Mouse (Mus musculus) neural tube, embryonic 13.5 days (tissue): ENCODE results near the gene Hoxc9. TPM values are rescaled to one million over a fixed set of nuclear protein-coding genes. Genes with fewer than 3 reads are reported as not detected.
A peak's percentile ranks its signal among the peaks of the same experiment; 100 is the strongest.

Experiments
- ATAC-seq: fragments of 200-750 bp; cut with Nextera tagmentation; 2 replicates; pipeline ENCODE4 v1.8.0; 2017; ENCODE audit warnings: low read depth, mild to moderate bottlenecking, moderate TSS enrichment, moderate library complexity
- H3K27ac ChIP-seq: fragments of 300-500 bp; sonication (generic); replicated peaks from 2 replicates; pipeline ENCODE4 v1.5.1; 2015; ENCODE audit warnings: moderate library complexity, mild to moderate bottlenecking, inconsistent platforms
- H3K27me3 ChIP-seq: fragments of 300-500 bp; sonication (generic); 2 replicates; pipeline ENCODE4 v1.6.1; 2015; ENCODE audit warnings: mild to moderate bottlenecking, inconsistent platforms
- H3K36me3 ChIP-seq: fragments of 300-500 bp; sonication (generic); 2 replicates; pipeline ENCODE4 v1.6.1; 2015; ENCODE audit warnings: mild to moderate bottlenecking, inconsistent platforms
- H3K4me1 ChIP-seq: fragments of 300-500 bp; sonication (generic); replicated peaks from 2 replicates; pipeline ENCODE4 v1.6.1; 2015; ENCODE audit warnings: inconsistent platforms
- H3K4me2 ChIP-seq: fragments of 300-500 bp; sonication (generic); 2 replicates; pipeline ENCODE4 v1.6.1; 2015; ENCODE audit warnings: inconsistent platforms, mild to moderate bottlenecking, moderate library complexity
- H3K4me3 ChIP-seq: fragments of 300-500 bp; sonication (generic); 2 replicates; pipeline ENCODE4 v1.5.1; 2015; ENCODE audit warnings: mild to moderate bottlenecking, inconsistent platforms
- H3K9ac ChIP-seq: fragments of 300-500 bp; sonication (generic); 2 replicates; pipeline ENCODE4 v1.6.1; 2015; ENCODE audit warnings: moderate library complexity, mild to moderate bottlenecking, inconsistent platforms
- H3K9me3 ChIP-seq: fragments of 300-500 bp; sonication (generic); 2 replicates; pipeline ENCODE4 v1.6.1; 2016; ENCODE audit warnings: inconsistent platforms
- WGBS: fragments of 180-500 bp; shearing (Covaris S2); methylation state at CpG from one replicate; pipeline ENCODE4 v1.1.7; 2015; 5-methylcytosine and 5-hydroxymethylcytosine counted together
- polyA plus RNA-seq: library from polyadenylated mRNA; unstranded; fragments of >200 nt; fragmentation: Nextera tagmentation; extraction: Ambion mirVana; gene quantifications from 2 replicates; pipeline ENCODE4 v1.2.1, GENCODE M21; 2015

The Hoxc9 gene
- polyA plus RNA-seq, 1 experiment from 2014 or later, result 43.4 TPM

DNA sequence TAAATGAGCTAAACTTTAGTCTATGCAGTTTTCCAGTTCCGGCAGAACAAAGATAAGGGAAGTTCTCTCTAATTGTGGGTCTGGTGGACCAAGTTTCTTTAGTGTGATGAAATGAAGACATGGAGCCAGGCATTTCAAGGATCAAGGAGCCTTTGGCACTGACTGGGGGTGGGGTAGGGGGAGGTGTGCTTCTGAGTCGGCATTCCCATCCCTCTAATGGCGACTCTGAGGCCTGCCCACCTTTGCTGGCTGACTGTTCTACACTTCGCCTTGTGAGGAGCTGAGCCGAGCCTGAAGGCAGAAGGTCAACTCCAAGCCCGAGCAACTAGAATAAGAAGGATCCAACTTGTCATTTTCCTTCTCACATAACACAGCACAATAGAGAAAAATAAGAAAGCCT is 14.5 kb upstream of the Hoxc9 start:
- peak overlapping the region; percentile 52 for H3K27ac ChIP-seq
- no peaks in the 10 kb centered on the region for H3K36me3 ChIP-seq
- H3K4me3 ChIP-seq, result peak overlapping the region; percentile 23
- H3K9ac ChIP-seq, result peak overlapping the region; percentile 57
- under 1% methylated on average over 6 of the region's 6 CpGs for WGBS
- peaks cover 96% of the 10 kb centered on the region for H3K27me3 ChIP-seq
- ATAC-seq, result no peak
- H3K4me1 ChIP-seq, result peaks cover 23% of the 10 kb centered on the region
- no peaks in the 10 kb centered on the region for H3K9me3 ChIP-seq
- H3K4me2 ChIP-seq, result peak overlapping the region; percentile 47

DNA sequence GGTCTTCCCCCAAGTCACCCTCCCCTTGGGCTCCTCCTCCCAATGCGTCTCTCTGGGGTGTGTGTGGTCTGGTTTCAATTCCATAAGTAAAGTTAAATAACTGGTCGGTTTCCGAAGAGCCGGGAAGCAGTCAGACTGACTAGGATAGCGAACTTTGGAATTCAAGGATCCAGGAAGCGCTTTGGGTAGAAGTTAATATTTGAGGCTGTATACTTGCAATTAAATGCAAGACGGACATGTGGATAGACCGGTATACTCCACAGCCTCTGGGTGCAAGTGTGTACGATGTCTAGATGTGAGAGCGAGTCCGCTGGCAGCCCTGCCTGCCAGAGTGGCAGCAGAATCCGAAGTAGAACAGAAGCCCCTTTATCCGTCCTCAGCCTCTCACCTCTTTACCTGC is 13.7 kb upstream of the Hoxc9 start:
- no peaks in the 10 kb centered on the region for H3K36me3 ChIP-seq
- H3K9me3 ChIP-seq, result no peaks in the 10 kb centered on the region
- H3K9ac ChIP-seq, result peak overlapping the region; percentile 75
- H3K27ac ChIP-seq, result peak overlapping the region; percentile 75
- peak overlapping the region; percentile 91 for H3K4me2 ChIP-seq
- peaks cover 96% of the 10 kb centered on the region for H3K27me3 ChIP-seq
- WGBS, result 2% methylated on average over 13 of the region's 13 CpGs
- peak overlapping the region; percentile 90 for H3K4me3 ChIP-seq
- no peak for ATAC-seq
- peaks cover 31% of the 10 kb centered on the region for H3K4me1 ChIP-seq

DNA sequence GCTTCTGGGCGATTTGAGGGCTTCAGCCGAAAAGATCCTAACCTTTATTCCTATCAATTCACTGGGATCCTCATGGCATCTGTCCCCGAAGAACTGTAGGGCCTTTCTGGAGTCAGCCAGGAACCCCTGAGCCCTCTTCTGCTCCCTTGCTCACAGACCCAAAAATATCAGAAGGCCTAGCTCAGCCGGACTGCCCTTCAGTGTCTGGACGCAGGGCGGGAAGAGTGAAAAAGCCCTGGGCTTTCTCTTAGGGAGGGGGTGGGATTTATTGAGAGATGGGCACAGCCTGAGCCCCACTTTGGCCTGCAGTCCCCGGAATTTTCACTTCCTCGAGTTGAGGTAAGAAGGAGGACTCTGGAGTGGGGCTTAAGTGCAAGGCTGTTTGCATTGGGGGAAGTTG is 13.0 kb upstream of the Hoxc9 start:
- Histone ChIP-seq H3K4me3 (peak overlapping the region; percentile 90), H3K4me2 (peak overlapping the region; percentile 91)

DNA sequence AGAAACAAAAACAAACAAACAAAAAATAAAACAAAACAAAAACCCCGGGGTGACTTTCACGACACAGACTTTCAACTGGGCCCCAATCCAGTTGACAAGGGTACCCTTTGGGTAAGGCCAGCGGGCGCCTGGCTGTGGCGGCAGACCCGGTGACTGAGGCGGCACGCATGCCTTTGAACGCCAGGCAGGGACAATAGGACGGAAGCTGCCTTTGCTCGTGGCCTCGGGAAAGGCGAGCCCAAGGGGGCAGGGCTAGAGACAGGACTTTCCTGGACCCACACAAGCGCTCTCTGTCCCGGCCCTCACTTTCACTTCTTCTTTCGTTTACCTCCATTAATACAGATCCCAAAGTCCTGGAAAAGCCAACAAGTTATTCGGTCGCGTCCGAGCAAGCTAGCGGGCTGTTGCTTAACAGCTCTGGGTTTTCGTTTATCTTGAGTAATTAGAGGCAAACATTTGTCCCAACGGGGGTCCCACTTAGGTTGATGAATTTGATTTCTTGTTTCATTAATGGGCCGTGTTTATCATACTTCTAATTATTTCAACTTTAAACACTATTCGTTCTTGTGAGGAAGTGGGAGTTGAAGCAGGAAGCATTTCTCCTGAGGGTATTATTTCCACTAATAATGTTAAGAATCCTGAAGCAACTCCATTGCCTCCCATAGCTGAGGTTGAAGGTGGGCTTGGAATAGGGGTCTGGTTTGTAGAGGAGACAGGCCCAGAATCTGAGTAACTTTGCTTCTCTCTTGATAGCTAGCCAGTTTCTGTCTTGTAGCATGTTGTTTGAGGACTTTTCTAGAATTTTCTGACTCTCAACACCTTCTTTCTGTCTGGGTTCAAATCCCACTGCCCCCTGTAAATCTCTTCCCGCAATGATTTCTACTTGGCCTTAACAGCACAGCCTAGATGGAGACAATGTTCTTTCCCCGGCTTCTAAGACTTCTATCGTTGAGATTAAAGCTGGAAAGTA is 12.3 kb upstream of the Hoxc9 start:
- peak overlapping the region; percentile 91 for H3K4me2 ChIP-seq
- H3K4me3 ChIP-seq, result peak overlapping the region; percentile 90
- peak overlapping the region; percentile 75 for H3K27ac ChIP-seq
- WGBS, result 2% methylated on average over 28 of the region's 28 CpGs
- peaks cover 93% of the 10 kb centered on the region for H3K27me3 ChIP-seq
- H3K36me3 ChIP-seq, result no peaks in the 10 kb centered on the region
- no peaks in the 10 kb centered on the region for H3K9me3 ChIP-seq
- peaks cover 31% of the 10 kb centered on the region for H3K4me1 ChIP-seq
- no peak for ATAC-seq
- peak overlapping the region; percentile 75 for H3K9ac ChIP-seq

More for the DNA sequence above, 13.0 kb upstream of the Hoxc9 start:
- peak overlapping the region; percentile 75 for H3K9ac ChIP-seq
- no peak for ATAC-seq
- peaks cover 31% of the 10 kb centered on the region for H3K4me1 ChIP-seq
- H3K27ac ChIP-seq, result peak overlapping the region; percentile 75
- peaks cover 94% of the 10 kb centered on the region for H3K27me3 ChIP-seq
- H3K9me3 ChIP-seq, result no peaks in the 10 kb centered on the region
- H3K36me3 ChIP-seq, result no peaks in the 10 kb centered on the region
- 4% methylated on average over 8 of the region's 8 CpGs for WGBS

DNA sequence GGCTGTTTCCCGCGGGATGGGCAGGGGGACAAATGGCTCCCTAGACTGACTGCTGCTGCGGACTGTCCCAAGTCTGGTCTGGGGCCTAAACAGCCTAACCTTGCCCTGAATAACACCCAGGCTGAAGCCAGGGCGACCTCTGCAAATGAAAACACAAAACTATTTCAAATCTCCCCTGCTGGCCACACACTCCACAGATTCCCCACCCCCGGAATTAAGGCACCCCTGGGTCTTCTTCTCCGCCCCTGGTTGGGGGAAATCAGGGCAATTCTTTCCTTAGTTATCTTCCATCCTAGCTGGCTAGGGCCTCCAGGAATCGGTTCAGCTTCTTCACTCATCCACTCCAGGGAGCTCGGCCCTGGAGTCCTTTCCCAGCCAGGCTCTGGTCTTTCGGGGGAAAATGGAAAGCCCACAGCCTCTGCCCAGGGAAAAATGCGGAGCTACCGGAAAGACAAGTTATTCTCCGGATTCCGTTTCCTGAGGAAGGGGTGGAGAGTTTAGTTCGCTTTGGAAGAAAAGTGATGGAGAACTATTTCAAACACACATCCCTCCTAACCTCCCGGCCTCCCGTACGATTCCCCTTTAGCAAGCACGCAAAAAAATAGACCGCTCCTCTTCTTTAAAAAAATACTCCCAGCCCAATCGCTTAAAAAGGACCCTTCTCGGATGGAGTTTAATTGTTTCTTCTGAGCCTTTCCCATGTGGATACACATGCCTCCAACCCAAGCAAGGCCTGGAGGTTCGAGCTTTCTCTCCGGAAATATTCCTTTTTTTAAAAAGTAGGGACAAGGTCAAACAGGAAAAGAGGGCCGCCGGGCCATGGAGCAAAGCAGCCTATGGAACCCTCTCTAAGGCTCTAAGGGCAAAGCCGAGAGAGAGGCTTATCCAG is 11.0 kb upstream of the Hoxc9 start:
- Histone ChIP-seq H3K27ac (peak overlapping the region; percentile 75), H3K9ac (peak overlapping the region; percentile 75), H3K9me3 (no peaks in the 10 kb centered on the region), H3K36me3 (no peaks in the 10 kb centered on the region), H3K27me3 (peaks cover 95% of the 10 kb centered on the region), H3K4me3 (peak overlapping the region; percentile 90), H3K4me1 (peaks cover 30% of the 10 kb centered on the region), H3K4me2 (peak overlapping the region; percentile 91)
- ATAC-seq, result no peak
- 10% methylated on average over 26 of the region's 26 CpGs for WGBS

DNA sequence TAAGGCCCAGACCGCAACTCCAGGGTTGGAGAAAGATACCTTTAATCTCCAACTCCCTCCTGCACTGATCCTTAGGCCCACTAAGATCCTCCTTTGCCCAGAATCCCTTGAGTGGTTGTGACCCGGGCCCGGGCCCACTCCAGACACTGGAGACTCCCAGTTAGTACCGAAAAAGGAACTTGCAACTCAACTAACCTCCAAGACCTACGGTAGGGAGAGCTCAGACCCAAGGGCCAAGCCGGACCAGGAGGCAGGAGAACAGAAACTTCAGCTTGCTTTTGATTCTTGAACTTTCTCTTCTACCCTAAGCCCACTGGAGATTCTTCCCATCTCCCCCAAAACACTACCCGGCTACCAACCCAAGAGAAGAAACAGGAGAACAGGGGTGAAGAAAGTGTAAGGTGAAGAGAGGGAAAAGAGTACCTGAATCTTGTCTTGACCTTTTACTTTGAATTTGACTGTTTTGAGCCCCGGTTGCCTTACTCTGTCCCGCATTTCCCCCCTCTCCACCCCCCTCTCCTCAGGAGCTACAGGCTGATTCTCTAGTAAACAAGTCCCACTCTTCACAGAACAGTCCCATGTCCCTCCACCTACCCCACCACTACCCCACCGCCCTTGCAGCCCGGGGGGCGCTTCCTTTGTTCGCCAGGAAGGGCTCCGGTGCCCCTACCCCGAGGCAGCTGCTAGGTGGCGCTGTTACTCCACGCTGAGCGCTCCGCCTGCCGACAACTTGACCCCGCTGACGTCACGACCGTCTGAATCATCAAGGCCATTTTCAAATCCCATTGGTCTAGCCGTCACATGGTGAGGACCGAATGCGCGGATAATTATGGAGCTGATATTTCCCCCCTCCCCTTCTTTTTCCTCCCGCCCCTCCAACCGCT is 10.1 kb upstream of the Hoxc9 start:
- Histone ChIP-seq H3K9ac (peak overlapping the region; percentile 100), H3K27me3 (peaks cover 92% of the 10 kb centered on the region)
- ATAC-seq, result peak; percentile 90

DNA sequence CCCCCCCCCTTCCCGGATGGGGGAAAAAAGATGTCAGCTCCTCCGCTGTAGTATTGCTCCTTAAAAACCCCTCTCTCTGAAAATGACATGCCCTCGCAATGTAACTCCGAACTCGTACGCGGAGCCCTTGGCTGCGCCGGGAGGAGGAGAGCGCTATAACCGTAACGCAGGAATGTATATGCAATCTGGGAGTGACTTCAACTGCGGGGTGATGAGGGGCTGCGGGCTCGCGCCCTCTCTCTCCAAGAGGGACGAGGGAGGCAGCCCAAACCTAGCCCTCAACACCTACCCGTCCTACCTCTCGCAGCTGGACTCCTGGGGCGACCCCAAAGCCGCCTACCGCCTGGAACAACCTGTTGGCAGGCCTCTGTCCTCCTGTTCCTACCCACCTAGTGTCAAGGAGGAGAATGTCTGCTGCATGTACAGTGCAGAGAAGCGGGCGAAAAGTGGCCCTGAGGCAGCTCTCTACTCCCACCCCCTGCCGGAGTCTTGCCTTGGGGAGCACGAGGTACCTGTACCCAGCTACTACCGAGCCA is 9.4 kb upstream of the Hoxc9 start, which contains the start of gene Hoxc10:
Hoxc10 (plus strand) TSS at position 21 of the 536 bp plus-strand sequence.
- ATAC-seq, result peak; percentile 71
- peak within 1 kb of the TSS; percentile 88 for H3K27ac ChIP-seq
- peaks cover 42% of the 10 kb centered on the region for H3K4me1 ChIP-seq
- peak within 1 kb of the TSS; percentile 91 for H3K4me2 ChIP-seq
- H3K9ac ChIP-seq, result peak within 1 kb of the TSS; percentile 100
- peak within 1 kb of the TSS; percentile 90 for H3K4me3 ChIP-seq
- H3K9me3 ChIP-seq, result no peaks in the 10 kb centered on the region
- H3K36me3 ChIP-seq, result no peaks in the 10 kb centered on the region
- H3K27me3 ChIP-seq, result peaks cover 89% of the 10 kb centered on the region
- WGBS, result 2% methylated on average over 27 of the region's 27 CpGs

More for the DNA sequence above, 10.1 kb upstream of the Hoxc9 start:
- Histone ChIP-seq H3K27ac (peak overlapping the region; percentile 88), H3K9me3 (no peaks in the 10 kb centered on the region), H3K4me3 (peak overlapping the region; percentile 90), H3K36me3 (no peaks in the 10 kb centered on the region), H3K4me1 (peaks cover 38% of the 10 kb centered on the region), H3K4me2 (peak overlapping the region; percentile 91)
- 3% methylated on average over 30 of the region's 30 CpGs for WGBS

DNA sequence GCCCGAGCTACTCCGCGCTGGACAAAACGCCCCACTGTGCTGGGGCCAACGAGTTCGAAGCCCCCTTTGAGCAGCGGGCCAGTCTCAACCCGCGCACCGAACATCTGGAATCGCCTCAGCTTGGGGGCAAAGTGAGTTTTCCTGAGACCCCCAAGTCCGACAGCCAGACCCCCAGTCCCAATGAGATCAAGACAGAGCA is 9.0 kb upstream of the Hoxc9 start, which contains the start of gene Hoxc5:
Hoxc5 (plus strand) TSS at position 132 of the 199 bp plus-strand sequence.
- Histone ChIP-seq H3K9me3 (no peaks in the 10 kb centered on the region), H3K27me3 (peaks cover 88% of the 10 kb centered on the region), H3K36me3 (no peaks in the 10 kb centered on the region), H3K4me3 (peak within 1 kb of the TSS; percentile 90), H3K4me2 (peak within 1 kb of the TSS; percentile 91), H3K9ac (peak within 1 kb of the TSS; percentile 100), H3K27ac (peak within 1 kb of the TSS; percentile 88), H3K4me1 (peaks cover 42% of the 10 kb centered on the region)
- no peak for ATAC-seq
- WGBS, result under 1% methylated on average over 12 of the region's 12 CpGs

DNA sequence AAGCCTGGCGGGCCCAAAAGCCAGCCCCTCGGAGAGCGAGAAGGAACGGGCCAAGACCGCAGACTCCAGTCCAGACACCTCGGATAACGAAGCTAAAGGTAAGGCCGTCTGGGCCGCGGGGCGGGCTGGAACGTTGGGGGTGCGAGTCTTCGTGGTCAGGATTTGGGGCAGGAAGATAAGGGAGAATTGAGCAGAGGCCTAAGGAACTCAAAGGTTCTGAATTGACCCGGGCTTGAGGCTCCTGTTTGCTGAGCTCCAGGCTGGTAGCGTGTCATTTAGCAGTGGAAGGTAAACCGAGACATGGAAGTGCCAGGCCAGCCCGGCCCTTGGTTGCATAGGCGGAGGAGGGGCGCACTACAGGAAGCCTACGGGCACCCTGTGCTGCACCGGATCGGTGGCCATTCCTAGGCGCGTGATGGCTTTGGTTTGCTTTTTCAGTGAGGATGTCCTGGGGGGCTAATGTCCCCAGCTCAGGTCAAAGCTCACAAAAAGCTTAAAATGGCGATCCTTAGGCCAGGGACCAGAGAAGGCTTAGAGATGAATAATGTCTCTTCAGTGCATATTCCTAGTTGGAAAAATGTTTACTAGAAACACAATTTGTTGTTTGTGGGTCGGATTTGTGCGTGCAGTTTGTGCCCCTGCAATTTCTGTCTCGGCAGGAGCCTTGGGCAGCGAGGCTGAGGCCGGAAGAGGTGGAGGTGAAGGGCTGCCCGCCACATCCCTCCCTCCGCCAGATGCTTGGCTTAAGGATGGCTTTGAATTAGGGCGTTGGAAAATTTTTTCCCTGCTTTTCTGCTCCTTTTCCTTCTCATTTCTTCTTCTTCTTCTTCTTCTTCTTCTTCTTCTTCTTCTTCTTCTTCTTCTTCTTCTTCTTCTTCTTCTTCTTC is 8.5 kb upstream of the Hoxc9 start:
- peak overlapping the region; percentile 90 for H3K4me3 ChIP-seq
- no peak for ATAC-seq
- H3K9me3 ChIP-seq, result no peaks in the 10 kb centered on the region
- H3K4me2 ChIP-seq, result peak overlapping the region; percentile 91
- H3K36me3 ChIP-seq, result no peaks in the 10 kb centered on the region
- 4% methylated on average over 34 of the region's 34 CpGs for WGBS
- peak overlapping the region; percentile 88 for H3K27ac ChIP-seq
- H3K9ac ChIP-seq, result peak overlapping the region; percentile 100
- H3K27me3 ChIP-seq, result peaks cover 83% of the 10 kb centered on the region
- peaks cover 42% of the 10 kb centered on the region for H3K4me1 ChIP-seq

DNA sequence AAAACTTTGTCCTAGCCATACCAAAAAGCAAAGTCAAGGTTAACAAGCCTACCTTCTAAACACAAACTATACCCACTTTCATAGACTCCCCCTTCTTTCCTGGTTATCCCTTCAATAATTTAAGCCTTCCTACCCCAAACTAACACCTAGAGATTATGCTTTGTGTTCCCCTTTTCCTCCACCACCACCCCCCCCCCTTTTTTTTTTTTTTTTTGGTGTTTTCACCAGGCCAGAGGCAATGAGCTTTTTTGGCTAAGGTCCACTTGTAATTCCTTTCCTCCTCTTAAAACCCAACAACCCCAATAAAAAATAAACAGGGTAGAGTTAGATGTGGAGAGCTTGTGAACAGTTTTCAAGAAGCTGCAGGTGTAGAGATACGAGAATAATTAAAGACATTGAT is 6.9 kb upstream of the Hoxc9 start:
- 31% methylated on average over 1 of the region's 1 CpGs for WGBS
- H3K4me3 ChIP-seq, result peak overlapping the region; percentile 90
- no peak overlapping the region for H3K27ac ChIP-seq
- peak overlapping the region; percentile 91 for H3K4me2 ChIP-seq
- H3K9ac ChIP-seq, result peak overlapping the region; percentile 100
- H3K4me1 ChIP-seq, result peaks cover 39% of the 10 kb centered on the region
- no peaks in the 10 kb centered on the region for H3K36me3 ChIP-seq
- ATAC-seq, result no peak
- peaks cover 80% of the 10 kb centered on the region for H3K27me3 ChIP-seq
- no peaks in the 10 kb centered on the region for H3K9me3 ChIP-seq
